Mouse (Mus musculus): ENCODE results near the gene Ttc25. TPM values are rescaled to one million over a fixed set of nuclear protein-coding genes. Genes with fewer than 3 reads are reported as not detected.

Ttc25 gene
- polyA plus RNA-seq, 1 experiment, result not detected

- no peak overlapping the region for H3K4me3 ChIP-seq (ENCODE audit: insufficient read depth, low read depth, low read length)
- TF ChIP-seq CTCF (IDR thresholded peaks at IDR 0.05; ENCODE audit: insufficient read depth, low read depth, low read length), result no peak
- no peak for TF ChIP-seq POLR2A (IDR thresholded peaks at IDR 0.05; ENCODE audit: insufficient read depth, low read depth, low read length)
- H3K27ac ChIP-seq (ENCODE audit: insufficient read depth, low read depth, low read length), result no peak overlapping the region
- WGBS, result 91% methylated on average over 9 of the region's 9 CpGs
- H3K4me1 ChIP-seq (ENCODE audit: control insufficient read depth, insufficient read depth, low read length), result peaks cover 5% of the 10 kb centered on the region; the same call in 1 of the 2 replicates
These were observed 30.3 kb upstream of the Ttc25 start for GRCm38 (mm10) chr11:100515061-100515460.

GRCm38 (mm10) chr11:100515789-100516188 is 29.6 kb upstream of the Ttc25 start:
- 90% methylated on average over 9 of the region's 9 CpGs for WGBS
- TF ChIP-seq POLR2A (IDR thresholded peaks at IDR 0.05; ENCODE audit: insufficient read depth, low read depth, low read length) (no peak), CTCF (IDR thresholded peaks at IDR 0.05; ENCODE audit: insufficient read depth, low read depth, low read length) (no peak)
- no peak overlapping the region for H3K4me3 ChIP-seq (ENCODE audit: insufficient read depth, low read depth, low read length)

DNA sequence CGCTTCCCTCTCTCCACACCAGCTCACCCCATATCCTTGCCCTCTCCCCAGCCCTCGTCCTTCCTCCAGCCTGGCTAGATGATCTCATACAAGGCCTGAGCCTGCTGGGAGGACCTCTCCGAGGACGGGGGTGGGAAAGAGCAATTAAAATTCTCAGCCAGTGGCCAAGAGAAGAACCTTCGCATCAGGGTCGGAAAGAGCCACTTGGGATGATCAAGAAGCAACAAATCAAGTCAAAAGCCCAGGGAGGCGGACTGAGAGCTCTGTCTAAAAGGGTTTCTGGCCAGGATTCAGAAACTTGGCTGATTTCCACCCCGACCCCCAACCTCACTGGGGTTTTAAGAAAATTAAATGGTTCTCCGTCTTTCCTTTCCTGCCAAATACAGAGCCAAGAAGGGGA is 29.1 kb upstream of the Ttc25 start:
- no peak for TF ChIP-seq CTCF (IDR thresholded peaks at IDR 0.05; ENCODE audit: insufficient read depth, low read depth, low read length)
- no peak for TF ChIP-seq POLR2A (IDR thresholded peaks at IDR 0.05; ENCODE audit: insufficient read depth, low read depth, low read length)
- Histone ChIP-seq H3K4me1 (ENCODE audit: control insufficient read depth, insufficient read depth, low read length) (peaks cover 5% of the 10 kb centered on the region; the same call in 1 of the 2 replicates), H3K4me3 (ENCODE audit: insufficient read depth, low read depth, low read length) (no peak overlapping the region), H3K27ac (ENCODE audit: insufficient read depth, low read depth, low read length) (no peak overlapping the region)
- 31% methylated on average over 9 of the region's 9 CpGs for WGBS

More at GRCm38 (mm10) chr11:100515789-100516188, 29.6 kb upstream of the Ttc25 start:
- Histone ChIP-seq H3K4me1 (ENCODE audit: control insufficient read depth, insufficient read depth, low read length) (peaks cover 5% of the 10 kb centered on the region; the same call in 1 of the 2 replicates), H3K27ac (ENCODE audit: insufficient read depth, low read depth, low read length) (no peak overlapping the region)

GRCm38 (mm10) chr11:100518188-100518591 is 27.2 kb upstream of the Ttc25 start:
- 57% methylated on average over 5 of the region's 5 CpGs for WGBS
- Histone ChIP-seq H3K4me3 (ENCODE audit: insufficient read depth, low read depth, low read length) (no peak overlapping the region), H3K4me1 (ENCODE audit: control insufficient read depth, insufficient read depth, low read length) (peaks cover 5% of the 10 kb centered on the region; the same call in 1 of the 2 replicates), H3K27ac (ENCODE audit: insufficient read depth, low read depth, low read length) (no peak overlapping the region)
- TF ChIP-seq POLR2A (IDR thresholded peaks at IDR 0.05; ENCODE audit: insufficient read depth, low read depth, low read length) (no peak), CTCF (IDR thresholded peaks at IDR 0.05; ENCODE audit: insufficient read depth, low read depth, low read length) (no peak)

DNA sequence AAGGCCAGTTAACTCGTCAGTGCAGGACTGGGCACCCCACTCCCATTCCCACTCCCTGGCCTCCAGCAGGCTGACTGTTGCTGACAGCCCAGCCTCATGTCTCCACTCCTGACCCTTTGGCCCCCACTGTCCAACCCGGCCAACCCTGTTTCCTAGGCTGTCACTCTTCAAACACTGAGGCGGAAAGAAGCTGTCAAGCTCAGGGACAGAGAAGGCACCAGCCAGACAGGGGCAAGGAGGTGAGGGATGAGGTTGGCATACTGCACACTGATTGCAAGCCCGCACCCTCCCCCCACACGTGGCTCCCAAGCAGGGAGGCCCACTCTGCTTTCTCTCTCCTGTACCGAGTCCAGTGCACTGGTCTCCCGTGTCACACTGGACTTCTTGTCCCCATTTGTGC is 26.2 kb upstream of the Ttc25 start:
- H3K4me3 ChIP-seq (ENCODE audit: insufficient read depth, low read depth, low read length), result no peak overlapping the region
- TF ChIP-seq POLR2A (IDR thresholded peaks at IDR 0.05; ENCODE audit: insufficient read depth, low read depth, low read length) (no peak), CTCF (IDR thresholded peaks at IDR 0.05; ENCODE audit: insufficient read depth, low read depth, low read length) (no peak)
- WGBS, result 89% methylated on average over 7 of the region's 7 CpGs

DNA sequence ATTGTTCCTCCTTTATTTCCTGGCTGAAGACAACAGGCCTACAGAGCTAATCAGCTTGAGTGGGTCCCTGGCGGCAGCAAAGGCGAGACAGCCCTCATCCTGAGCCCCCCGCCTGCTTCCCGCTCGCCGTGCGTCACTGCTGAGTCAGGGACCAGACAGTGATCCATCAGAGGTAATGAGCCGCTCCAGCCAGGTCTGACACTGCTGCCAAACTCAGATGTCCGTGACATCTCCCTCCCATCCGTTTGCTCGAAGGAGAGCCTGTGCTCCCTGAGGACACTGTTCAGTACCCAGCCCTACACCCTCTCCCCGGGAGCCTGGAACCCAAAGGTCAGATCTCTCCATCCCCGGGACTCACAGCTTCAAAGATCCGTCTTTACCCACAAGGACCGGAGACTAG is 24.6 kb upstream of the Ttc25 start:
- no peak overlapping the region for H3K27ac ChIP-seq (ENCODE audit: insufficient read depth, low read depth, low read length)

More for the DNA sequence above, 26.2 kb upstream of the Ttc25 start:
- Histone ChIP-seq H3K27ac (ENCODE audit: insufficient read depth, low read depth, low read length) (no peak overlapping the region), H3K4me1 (ENCODE audit: control insufficient read depth, insufficient read depth, low read length) (peaks cover 5% of the 10 kb centered on the region; the same call in 1 of the 2 replicates)

GRCm38 (mm10) chr11:100524358-100524757 is 21.0 kb upstream of the Ttc25 start:
- Histone ChIP-seq H3K4me1 (ENCODE audit: control insufficient read depth, insufficient read depth, low read length) (peaks cover 24% of the 10 kb centered on the region), H3K4me3 (ENCODE audit: insufficient read depth, low read depth, low read length) (no peak overlapping the region), H3K27ac (ENCODE audit: insufficient read depth, low read depth, low read length) (no peak overlapping the region)
- TF ChIP-seq CTCF (IDR thresholded peaks at IDR 0.05; ENCODE audit: insufficient read depth, low read depth, low read length), result no peak
- TF ChIP-seq POLR2A (IDR thresholded peaks at IDR 0.05; ENCODE audit: insufficient read depth, low read depth, low read length), result no peak
- WGBS, result 86% methylated on average over 5 of the region's 5 CpGs

More for the DNA sequence above, 24.6 kb upstream of the Ttc25 start:
- WGBS, result 88% methylated on average over 15 of the region's 15 CpGs
- Histone ChIP-seq H3K4me3 (ENCODE audit: insufficient read depth, low read depth, low read length) (no peak overlapping the region), H3K4me1 (ENCODE audit: control insufficient read depth, insufficient read depth, low read length) (peaks cover 16% of the 10 kb centered on the region)
- TF ChIP-seq CTCF (IDR thresholded peaks at IDR 0.05; ENCODE audit: insufficient read depth, low read depth, low read length) (no peak), POLR2A (IDR thresholded peaks at IDR 0.05; ENCODE audit: insufficient read depth, low read depth, low read length) (no peak)

- 52% methylated on average over 11 of the region's 11 CpGs for WGBS
- peaks cover 24% of the 10 kb centered on the region for H3K4me1 ChIP-seq (ENCODE audit: control insufficient read depth, insufficient read depth, low read length)
- TF ChIP-seq POLR2A (IDR thresholded peaks at IDR 0.05; ENCODE audit: insufficient read depth, low read depth, low read length) (no peak), CTCF (IDR thresholded peaks at IDR 0.05; ENCODE audit: insufficient read depth, low read depth, low read length) (no peak)
- no peak overlapping the region for H3K4me3 ChIP-seq (ENCODE audit: insufficient read depth, low read depth, low read length)
- no peak overlapping the region for H3K27ac ChIP-seq (ENCODE audit: insufficient read depth, low read depth, low read length)
These were observed 20.3 kb upstream of the Ttc25 start for GRCm38 (mm10) chr11:100524987-100525630.

GRCm38 (mm10) chr11:100526052-100526816 is 19.2 kb upstream of the Ttc25 start:
- no peak overlapping the region for H3K27ac ChIP-seq (ENCODE audit: insufficient read depth, low read depth, low read length)
- TF ChIP-seq POLR2A (IDR thresholded peaks at IDR 0.05; ENCODE audit: insufficient read depth, low read depth, low read length) (no peak), CTCF (IDR thresholded peaks at IDR 0.05; ENCODE audit: insufficient read depth, low read depth, low read length) (no peak)
- peaks cover 24% of the 10 kb centered on the region for H3K4me1 ChIP-seq (ENCODE audit: control insufficient read depth, insufficient read depth, low read length)
- H3K4me3 ChIP-seq (ENCODE audit: insufficient read depth, low read depth, low read length), result peak overlapping the region; percentile 82
- 27% methylated on average over 15 of the region's 15 CpGs for WGBS

Data from olfactory bulb, adult 2 months (tissue).